Mouse (Mus musculus): Measurements from ENCODE around the gene Arl6ip5.

DNA sequence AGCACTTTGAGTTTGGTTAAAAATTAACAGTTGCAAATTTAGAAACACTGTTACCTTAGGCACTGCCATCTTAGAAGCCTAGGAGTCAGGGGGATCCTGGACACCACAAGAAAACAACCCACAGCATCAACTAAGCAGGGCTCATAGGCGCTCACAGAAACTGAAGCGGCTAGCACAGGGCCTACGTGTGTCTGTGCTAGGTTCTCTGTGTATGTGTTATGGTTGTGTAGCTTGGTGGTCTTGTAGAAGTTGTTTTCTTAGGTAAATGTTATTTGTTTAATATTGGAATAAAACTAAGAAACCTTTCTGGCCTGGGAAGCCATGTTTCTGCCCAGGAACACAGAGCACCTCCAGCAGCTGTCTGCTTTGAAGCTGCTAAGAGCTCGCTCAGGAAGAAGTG, 738 bp upstream of the Arl6ip5 start:
- TF ChIP-seq POLR2A (IDR thresholded peaks at IDR 0.05; ENCODE audit: low read depth, low read length) (no peak), CTCF (conservative IDR thresholded peaks at IDR 0.05; ENCODE audit: insufficient read depth, insufficient read length, low read depth, low read length) (no peak)
